Mouse (Mus musculus) forebrain, embryonic 16.5 days (tissue): ENCODE results near the gene Nrxn3. TPM values are rescaled to one million over a fixed set of nuclear protein-coding genes. Genes with fewer than 3 reads are reported as not detected.
A peak's percentile ranks its signal among the peaks of the same experiment; 100 is the strongest.

Source experiments
- ATAC-seq: fragments of 200-750 bp; cut with Nextera tagmentation; 2 replicates; pipeline ENCODE4 v1.8.0; 2017; ENCODE audit warnings: mild to moderate bottlenecking, moderate library complexity
- H3K27ac ChIP-seq: fragments of 300-500 bp; sonication (generic); 2 replicates; pipeline ENCODE4 v1.5.1; 2014; ENCODE audit warnings: low read length, control low read depth
- H3K27me3 ChIP-seq: fragments of 300-500 bp; sonication (generic); replicated peaks from 2 replicates; pipeline ENCODE4 v1.6.1; 2014; ENCODE audit warnings: low read length; ENCODE audit not compliant: control insufficient read depth, insufficient read depth
- H3K36me3 ChIP-seq: fragments of 300-500 bp; sonication (generic); 2 replicates; pipeline ENCODE4 v1.6.1; 2014; ENCODE audit not compliant: control insufficient read depth, insufficient read depth
- H3K4me1 ChIP-seq: fragments of 300-500 bp; sonication (generic); replicated peaks from 2 replicates; pipeline ENCODE4 v1.6.1; 2014; ENCODE audit warnings: low read length; ENCODE audit not compliant: control insufficient read depth, insufficient read depth
- H3K4me2 ChIP-seq: fragments of 300-500 bp; sonication (generic); 2 replicates; pipeline ENCODE4 v1.6.1; 2014; ENCODE audit warnings: mild to moderate bottlenecking, low read length, control low read depth
- H3K4me3 ChIP-seq: fragments of 300-500 bp; sonication (generic); replicated peaks from 2 replicates; pipeline ENCODE4 v1.5.1; 2014; ENCODE audit warnings: mild to moderate bottlenecking, low read length, control low read depth
- H3K9ac ChIP-seq: fragments of 300-500 bp; sonication (generic); replicated peaks from 2 replicates; pipeline ENCODE4 v1.6.1; 2014; ENCODE audit warnings: low read depth, low read length, control low read depth
- H3K9me3 ChIP-seq: fragments of 300-500 bp; sonication (generic); 2 replicates; pipeline ENCODE4 v1.6.1; 2016; ENCODE audit warnings: low read length; ENCODE audit not compliant: control insufficient read depth
- WGBS: fragments of 180-500 bp; shearing (Covaris S2); extraction: QIAGEN DNeasy Blood & Tissue Kit; methylation state at CpG from one replicate; pipeline ENCODE4 v1.1.7; 2014; 5-methylcytosine and 5-hydroxymethylcytosine counted together
- polyA plus RNA-seq: library from polyadenylated mRNA; unstranded; fragments of >200 nt; fragmentation: Nextera tagmentation; extraction: Ambion mirVana; gene quantifications from 2 replicates; pipeline ENCODE4 v1.2.1, GENCODE M21; 2015

Nrxn3 gene
- polyA plus RNA-seq, 1 experiment from 2014 or later: 117 TPM

DNA sequence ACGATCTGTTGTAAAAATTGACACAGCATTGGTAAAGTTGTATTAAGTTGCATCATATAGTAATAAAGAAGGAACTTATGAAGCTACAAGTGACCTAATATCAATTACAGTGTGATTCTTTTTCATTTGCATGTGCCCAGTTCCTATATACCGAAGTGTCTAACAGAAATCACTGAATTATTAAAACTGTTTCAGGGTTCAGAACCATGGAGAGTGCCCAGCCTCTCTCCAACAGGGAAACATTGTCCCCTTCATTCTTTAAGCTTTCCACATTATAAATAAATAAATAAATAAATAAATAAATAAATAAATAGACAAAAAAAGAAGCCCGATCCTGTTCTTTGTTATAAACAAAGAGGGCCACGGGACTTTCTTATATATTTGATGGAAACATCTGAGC lies 140.4 kb downstream of the Nrxn3 start:
- Histone ChIP-seq H3K4me2 (no peak overlapping the region), H3K4me1 (peaks cover 20% of the 10 kb centered on the region), H3K4me3 (no peak overlapping the region), H3K9ac (no peak overlapping the region), H3K36me3 (no peaks in the 10 kb centered on the region), H3K27ac (no peak overlapping the region), H3K27me3 (no peaks in the 10 kb centered on the region), H3K9me3 (no peaks in the 10 kb centered on the region)
- ATAC-seq: no peak
- 78% methylated on average over 4 of the region's 4 CpGs for WGBS

DNA sequence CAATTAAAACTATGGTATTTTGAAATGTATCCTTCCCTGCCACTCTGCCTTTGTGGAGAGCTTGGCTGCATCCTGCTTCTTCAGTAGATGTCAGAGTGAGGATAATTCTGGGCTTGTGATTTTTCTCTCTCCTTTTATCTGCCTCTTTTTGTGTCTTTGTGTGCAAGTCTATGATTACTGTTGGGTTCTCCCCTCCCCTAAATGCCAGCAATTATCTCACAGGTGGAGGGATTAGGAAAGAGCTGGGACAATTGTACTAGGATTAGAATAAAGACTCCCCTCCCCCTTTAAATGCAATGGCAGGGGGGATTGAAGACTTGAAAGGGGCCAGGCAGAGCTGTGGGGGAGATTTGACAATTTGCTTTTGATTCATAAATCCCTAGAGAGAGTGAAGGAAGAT lies 145.6 kb downstream of the Nrxn3 start:
- Histone ChIP-seq H3K27ac (peak overlapping the region; percentile 64), H3K27me3 (no peaks in the 10 kb centered on the region), H3K9me3 (no peaks in the 10 kb centered on the region), H3K4me3 (no peak overlapping the region), H3K4me2 (no peak overlapping the region), H3K36me3 (no peaks in the 10 kb centered on the region), H3K4me1 (peaks cover 7% of the 10 kb centered on the region), H3K9ac (no peak overlapping the region)
- ATAC-seq: peak; percentile 80

DNA sequence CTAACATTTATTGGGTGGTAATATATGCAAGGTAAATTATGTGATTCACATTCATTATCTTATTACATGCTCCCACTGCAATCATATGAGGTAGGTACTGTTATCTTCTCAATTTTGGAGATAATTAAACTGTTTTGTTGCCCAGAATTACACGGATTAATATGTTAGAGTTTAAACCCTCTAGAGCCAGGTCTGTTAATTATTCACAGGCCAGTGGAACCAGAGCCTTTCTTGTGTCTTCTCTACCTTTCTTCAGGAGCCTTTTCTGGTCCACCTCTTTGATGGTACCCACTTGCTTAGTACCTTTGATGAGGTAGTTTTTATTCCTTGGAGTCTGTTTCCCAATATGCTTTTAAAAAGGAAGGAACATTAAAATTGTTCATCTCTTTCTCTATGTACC lies 174.7 kb downstream of the Nrxn3 start:
- ATAC-seq: no peak
- Histone ChIP-seq H3K4me3 (no peak overlapping the region), H3K4me2 (no peak overlapping the region), H3K27ac (no peak overlapping the region), H3K9me3 (no peaks in the 10 kb centered on the region), H3K4me1 (peaks cover 12% of the 10 kb centered on the region), H3K36me3 (no peaks in the 10 kb centered on the region), H3K27me3 (no peaks in the 10 kb centered on the region), H3K9ac (no peak overlapping the region)
- 60% methylated on average over 1 of the region's 1 CpGs for WGBS

DNA sequence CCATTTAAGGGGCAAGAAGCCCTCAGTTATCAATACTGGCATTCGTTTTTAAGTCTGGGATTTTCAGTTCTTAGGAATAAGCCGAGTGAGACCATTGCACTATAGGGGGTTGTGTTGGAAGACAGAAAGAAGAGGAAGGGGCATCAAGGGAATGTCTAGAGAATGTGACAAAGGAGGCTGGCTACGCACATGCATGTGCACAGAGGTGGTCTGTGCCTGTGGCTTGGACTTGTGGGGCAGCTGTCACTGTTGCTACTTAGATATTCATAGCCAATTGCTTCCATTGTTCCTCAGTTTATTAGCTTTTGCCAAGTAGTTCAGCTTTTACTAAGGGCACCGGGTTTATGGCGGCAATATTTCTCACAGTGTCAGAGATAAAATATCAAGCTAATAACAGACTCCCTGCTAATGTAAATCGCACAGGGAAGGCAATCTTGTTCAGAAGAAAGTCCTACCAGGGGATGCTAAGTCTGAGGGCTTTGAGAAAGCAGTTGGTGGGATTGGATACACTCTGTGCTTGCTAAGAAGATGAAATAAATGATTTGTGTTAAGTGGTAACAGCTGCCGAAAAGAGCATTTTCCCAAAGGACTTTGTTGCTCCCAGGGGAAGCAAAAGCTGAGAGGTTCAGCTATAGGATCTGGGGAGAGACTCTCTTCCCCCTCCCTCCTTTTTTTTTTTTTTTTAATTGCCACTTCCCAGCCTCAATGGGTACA lies 177.5 kb downstream of the Nrxn3 start:
- H3K4me1 ChIP-seq: peaks cover 12% of the 10 kb centered on the region
- no peaks in the 10 kb centered on the region for H3K9me3 ChIP-seq
- H3K27me3 ChIP-seq: no peaks in the 10 kb centered on the region
- WGBS: 29% methylated on average over 7 of the region's 7 CpGs
- H3K27ac ChIP-seq: peak overlapping the region; percentile 12
- no peak overlapping the region for H3K9ac ChIP-seq
- H3K4me2 ChIP-seq: no peak overlapping the region
- ATAC-seq: peak; percentile 57
- no peaks in the 10 kb centered on the region for H3K36me3 ChIP-seq
- no peak overlapping the region for H3K4me3 ChIP-seq

DNA sequence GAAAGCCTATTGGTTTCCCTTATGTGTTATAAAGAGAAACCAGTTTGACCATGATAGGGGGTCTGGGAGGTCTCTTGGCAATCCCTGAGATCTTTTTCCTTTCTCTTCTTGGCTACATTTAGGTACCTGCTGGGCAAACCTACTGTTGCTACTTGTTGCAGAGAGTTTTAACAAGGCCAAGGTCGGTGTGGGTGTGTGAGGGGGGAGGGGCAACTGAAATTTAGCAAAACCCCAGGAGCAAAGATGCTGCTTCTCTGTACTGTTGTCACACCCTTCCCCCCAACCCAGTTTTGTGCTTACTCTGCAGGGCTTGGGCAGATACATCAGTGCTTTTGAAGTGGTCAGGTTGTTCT lies 178.0 kb downstream of the Nrxn3 start:
- WGBS: 11% methylated on average over 1 of the region's 1 CpGs

DNA sequence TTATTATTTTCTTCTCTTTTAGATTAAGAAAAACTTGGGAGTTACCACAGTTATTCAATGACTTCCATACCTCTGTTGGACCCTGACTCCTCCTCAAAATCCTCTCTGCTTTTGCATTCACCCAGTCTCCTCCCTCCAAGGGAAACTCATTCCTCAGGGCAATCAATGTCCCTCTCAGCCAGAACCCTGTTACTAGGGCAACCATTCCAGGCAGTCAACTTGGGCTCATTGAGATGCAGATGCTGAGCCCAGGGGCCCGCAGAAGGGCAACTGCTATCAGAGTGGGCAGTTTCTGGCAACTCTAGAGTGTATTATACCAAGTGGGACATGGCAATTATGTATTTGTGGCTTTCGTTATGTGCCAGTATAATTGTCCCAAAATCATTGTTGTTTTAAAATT lies 188.1 kb downstream of the Nrxn3 start:
- Histone ChIP-seq H3K9me3 (no peaks in the 10 kb centered on the region), H3K27me3 (no peaks in the 10 kb centered on the region), H3K27ac (no peak overlapping the region), H3K9ac (no peak overlapping the region), H3K36me3 (no peaks in the 10 kb centered on the region), H3K4me1 (peaks cover 7% of the 10 kb centered on the region), H3K4me2 (no peak overlapping the region), H3K4me3 (no peak overlapping the region)
- ATAC-seq: peak; percentile 97
- WGBS: 8% methylated on average over 2 of the region's 2 CpGs

More for the DNA sequence above, 178.0 kb downstream of the Nrxn3 start:
- ATAC-seq: 0 out of 2 replicates have a peak, but pooled peaks have one; percentile 24
- Histone ChIP-seq H3K4me2 (no peak overlapping the region), H3K36me3 (no peaks in the 10 kb centered on the region), H3K9me3 (no peaks in the 10 kb centered on the region), H3K9ac (no peak overlapping the region), H3K4me3 (no peak overlapping the region), H3K27ac (no peak overlapping the region; the same call in 1 of the 2 replicates), H3K4me1 (peaks cover 12% of the 10 kb centered on the region), H3K27me3 (no peaks in the 10 kb centered on the region)

DNA sequence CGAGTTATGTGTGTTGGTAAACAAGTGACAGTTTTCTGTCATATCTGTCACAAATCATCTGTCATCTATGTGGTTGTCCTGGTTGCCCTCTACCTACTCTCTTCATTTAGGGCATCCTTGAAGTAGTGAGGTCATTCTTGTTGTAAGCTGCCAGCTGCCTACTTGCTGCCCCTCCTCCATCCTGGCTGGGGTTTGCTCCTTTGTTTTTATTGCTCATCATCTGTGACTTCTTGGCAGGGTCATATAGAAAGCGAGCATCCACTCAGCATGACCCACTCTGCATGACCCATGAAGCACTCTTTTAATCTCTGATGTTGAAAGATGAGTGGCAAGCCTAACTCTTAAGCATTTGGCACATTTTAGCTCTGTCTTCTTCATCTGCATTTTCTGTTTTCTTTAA lies 194.1 kb downstream of the Nrxn3 start:
- ATAC-seq: no peak; the same call in 1 of the 2 replicates
- Histone ChIP-seq H3K27me3 (no peaks in the 10 kb centered on the region), H3K4me2 (no peak overlapping the region), H3K36me3 (no peaks in the 10 kb centered on the region), H3K9ac (no peak overlapping the region), H3K4me3 (no peak overlapping the region), H3K4me1 (peaks cover 4% of the 10 kb centered on the region), H3K9me3 (no peaks in the 10 kb centered on the region), H3K27ac (no peak overlapping the region)
- 77% methylated on average over 2 of the region's 2 CpGs for WGBS

DNA sequence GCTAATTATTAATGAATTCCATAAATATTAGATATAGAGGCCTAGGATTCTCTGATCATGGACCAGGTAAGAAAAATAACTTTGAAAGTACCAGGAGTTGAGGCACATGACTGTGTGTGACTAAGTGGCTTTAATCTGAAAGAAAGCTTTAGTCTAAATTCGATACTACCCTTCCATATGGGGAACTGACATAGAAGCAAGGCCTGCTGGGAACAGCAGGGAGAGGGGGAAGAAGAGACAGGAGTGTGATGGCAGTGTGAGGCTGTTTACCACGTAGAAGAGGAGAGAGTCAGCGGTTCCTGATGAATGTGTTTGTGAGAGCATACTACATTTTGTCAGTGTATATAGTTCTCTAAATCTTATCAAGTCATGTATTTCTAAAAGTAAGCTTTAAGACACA lies 202.2 kb downstream of the Nrxn3 start:
- H3K4me2 ChIP-seq: no peak overlapping the region
- no peak overlapping the region for H3K27ac ChIP-seq
- WGBS: 71% methylated on average over 3 of the region's 3 CpGs
- no peaks in the 10 kb centered on the region for H3K9me3 ChIP-seq
- ATAC-seq: no peak
- H3K27me3 ChIP-seq: no peaks in the 10 kb centered on the region
- no peak overlapping the region for H3K4me3 ChIP-seq
- H3K4me1 ChIP-seq: peaks cover 4% of the 10 kb centered on the region; the same call in 1 of the 2 replicates
- H3K36me3 ChIP-seq: no peaks in the 10 kb centered on the region
- H3K9ac ChIP-seq: no peak overlapping the region

DNA sequence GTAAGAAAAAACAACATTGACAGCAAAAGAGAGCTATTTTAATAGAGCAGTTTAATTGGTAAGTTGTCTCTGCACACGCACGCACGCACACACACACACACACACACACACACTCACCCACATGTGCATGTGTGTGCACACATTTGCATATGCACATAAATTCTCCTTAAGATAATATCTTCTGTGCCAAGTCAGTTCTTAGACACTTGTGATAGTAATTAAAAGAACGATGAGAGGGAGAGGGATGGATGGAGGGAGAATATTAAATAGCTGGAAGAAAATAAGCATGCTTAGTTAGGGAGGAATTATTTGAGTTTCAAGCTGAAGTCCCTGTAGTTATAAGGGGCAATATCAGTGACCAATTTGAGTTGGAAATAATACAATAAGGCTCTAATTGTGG lies 203.6 kb downstream of the Nrxn3 start:
- Histone ChIP-seq H3K27me3 (no peaks in the 10 kb centered on the region), H3K9me3 (no peaks in the 10 kb centered on the region), H3K36me3 (no peaks in the 10 kb centered on the region), H3K4me1 (peaks cover 4% of the 10 kb centered on the region; the same call in 1 of the 2 replicates), H3K4me2 (no peak overlapping the region), H3K27ac (no peak overlapping the region), H3K4me3 (no peak overlapping the region), H3K9ac (no peak overlapping the region)
- 58% methylated on average over 4 of the region's 4 CpGs for WGBS
- peak; percentile 64 for ATAC-seq

DNA sequence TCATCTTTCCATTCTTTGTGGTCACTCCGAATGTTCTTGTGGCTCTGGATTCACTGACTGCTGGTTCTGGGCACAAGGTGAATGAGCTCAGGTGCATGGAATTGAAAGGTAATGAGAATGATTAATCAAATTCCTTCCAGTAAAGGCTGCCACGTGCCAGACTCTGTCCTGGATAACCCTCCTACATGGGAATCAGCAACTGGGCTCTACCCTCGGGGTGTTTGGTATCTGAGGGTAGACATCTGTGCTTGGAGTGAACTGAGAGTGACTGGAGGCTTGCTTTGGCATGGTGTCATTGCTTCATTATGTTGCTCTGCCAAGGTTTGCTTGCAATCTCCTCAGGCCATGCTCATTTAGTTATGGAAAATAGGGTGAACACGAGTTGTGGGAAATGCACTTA lies 209.0 kb downstream of the Nrxn3 start:
- Histone ChIP-seq H3K36me3 (no peaks in the 10 kb centered on the region), H3K9ac (no peak overlapping the region), H3K4me3 (no peak overlapping the region), H3K9me3 (no peaks in the 10 kb centered on the region; the same call in 1 of the 2 replicates), H3K4me1 (no peaks in the 10 kb centered on the region), H3K27me3 (no peaks in the 10 kb centered on the region), H3K27ac (no peak overlapping the region), H3K4me2 (no peak overlapping the region)
- no peak for ATAC-seq
- 72% methylated on average over 4 of the region's 4 CpGs for WGBS
